Mouse (Mus musculus): ENCODE results near the gene Tbc1d10c. TPM values are rescaled to one million over a fixed set of nuclear protein-coding genes. Genes with fewer than 3 reads are reported as not detected.

Tbc1d10c gene
- polyA plus RNA-seq, 1 experiment = 9.1 TPM

GRCm38 (mm10) chr19:4208563-4208962, 17.5 kb upstream of the Tbc1d10c start:
- no peak for DNase-seq
- 87% methylated on average over 5 of the region's 5 CpGs for WGBS
- TF ChIP-seq CTCF (conservative IDR thresholded peaks at IDR 0.05; ENCODE audit: insufficient read depth, insufficient read length, low read depth, low read length) (no peak), POLR2A (IDR thresholded peaks at IDR 0.05; ENCODE audit: low read depth, low read length) (no peak)

GRCm38 (mm10) chr19:4206971-4207370, 15.9 kb upstream of the Tbc1d10c start:
- DNase-seq = peak; percentile 87
- 0% methylated on average over 2 of the region's 2 CpGs for WGBS

More at GRCm38 (mm10) chr19:4208563-4208962, 17.5 kb upstream of the Tbc1d10c start:
- H3K4me3 ChIP-seq (ENCODE audit: insufficient read depth, low read depth, low read length) = no peak overlapping the region
- H3K27me3 ChIP-seq (replicated peaks; ENCODE audit: control insufficient read depth, insufficient read depth, low read length) = no peaks in the 10 kb centered on the region
- H3K27ac ChIP-seq (ENCODE audit: insufficient read depth, low read depth, low read length) = no peak overlapping the region
- no peaks in the 10 kb centered on the region for H3K36me3 ChIP-seq (ENCODE audit: control insufficient read depth, insufficient read depth, low read length)
- peaks cover 5% of the 10 kb centered on the region for H3K4me1 ChIP-seq (ENCODE audit: control insufficient read depth, insufficient read depth, low read length)

GRCm38 (mm10) chr19:4204889-4205288, 13.8 kb upstream of the Tbc1d10c start:
- H3K27ac ChIP-seq (ENCODE audit: insufficient read depth, low read depth, low read length) = no peak overlapping the region
- no peaks in the 10 kb centered on the region for H3K36me3 ChIP-seq (ENCODE audit: control insufficient read depth, insufficient read depth, low read length)
- no peaks in the 10 kb centered on the region for H3K27me3 ChIP-seq (replicated peaks; ENCODE audit: control insufficient read depth, insufficient read depth, low read length)
- DNase-seq = no peak
- TF ChIP-seq POLR2A (IDR thresholded peaks at IDR 0.05; ENCODE audit: low read depth, low read length) = no peak
- peaks cover 14% of the 10 kb centered on the region for H3K4me1 ChIP-seq (ENCODE audit: control insufficient read depth, insufficient read depth, low read length)
- no peak overlapping the region for H3K4me3 ChIP-seq (ENCODE audit: insufficient read depth, low read depth, low read length)
- WGBS = 70% methylated on average over 4 of the region's 4 CpGs

More at GRCm38 (mm10) chr19:4206971-4207370, 15.9 kb upstream of the Tbc1d10c start:
- TF ChIP-seq POLR2A (IDR thresholded peaks at IDR 0.05; ENCODE audit: low read depth, low read length) = no peak
- peak; percentile 99; the same call in 1 of the 2 replicates for TF ChIP-seq CTCF (conservative IDR thresholded peaks at IDR 0.05; ENCODE audit: insufficient read depth, insufficient read length, low read depth, low read length)
- no peaks in the 10 kb centered on the region for H3K36me3 ChIP-seq (ENCODE audit: control insufficient read depth, insufficient read depth, low read length)
- H3K27ac ChIP-seq (ENCODE audit: insufficient read depth, low read depth, low read length) = no peak overlapping the region
- no peak overlapping the region for H3K4me3 ChIP-seq (ENCODE audit: insufficient read depth, low read depth, low read length)
- peaks cover 2% of the 10 kb centered on the region; the same call in 1 of the 2 replicates for H3K4me1 ChIP-seq (ENCODE audit: control insufficient read depth, insufficient read depth, low read length)
- no peaks in the 10 kb centered on the region for H3K27me3 ChIP-seq (replicated peaks; ENCODE audit: control insufficient read depth, insufficient read depth, low read length)

GRCm38 (mm10) chr19:4203604-4204326, 12.7 kb upstream of the Tbc1d10c start:
- H3K4me1 ChIP-seq (ENCODE audit: control insufficient read depth, insufficient read depth, low read length) = peaks cover 14% of the 10 kb centered on the region
- 56% methylated on average over 13 of the region's 13 CpGs for WGBS
- TF ChIP-seq POLR2A (IDR thresholded peaks at IDR 0.05; ENCODE audit: low read depth, low read length) (no peak), CTCF (conservative IDR thresholded peaks at IDR 0.05; ENCODE audit: insufficient read depth, insufficient read length, low read depth, low read length) (no peak)
- no peak overlapping the region for H3K4me3 ChIP-seq (ENCODE audit: insufficient read depth, low read depth, low read length)
- peak; percentile 50 for DNase-seq
- peak overlapping the region; percentile 37; the same call in 1 of the 2 replicates for H3K27ac ChIP-seq (ENCODE audit: insufficient read depth, low read depth, low read length)
- no peaks in the 10 kb centered on the region for H3K36me3 ChIP-seq (ENCODE audit: control insufficient read depth, insufficient read depth, low read length)
- H3K27me3 ChIP-seq (replicated peaks; ENCODE audit: control insufficient read depth, insufficient read depth, low read length) = no peaks in the 10 kb centered on the region

GRCm38 (mm10) chr19:4203148-4203547, 12.1 kb upstream of the Tbc1d10c start:
- H3K4me1 ChIP-seq (ENCODE audit: control insufficient read depth, insufficient read depth, low read length) = peaks cover 14% of the 10 kb centered on the region
- DNase-seq = no peak
- no peak overlapping the region for H3K27ac ChIP-seq (ENCODE audit: insufficient read depth, low read depth, low read length)
- 60% methylated on average over 3 of the region's 3 CpGs for WGBS
- TF ChIP-seq CTCF (conservative IDR thresholded peaks at IDR 0.05; ENCODE audit: insufficient read depth, insufficient read length, low read depth, low read length) (no peak), POLR2A (IDR thresholded peaks at IDR 0.05; ENCODE audit: low read depth, low read length) (no peak)
- H3K4me3 ChIP-seq (ENCODE audit: insufficient read depth, low read depth, low read length) = no peak overlapping the region
- no peaks in the 10 kb centered on the region for H3K27me3 ChIP-seq (replicated peaks; ENCODE audit: control insufficient read depth, insufficient read depth, low read length)
- no peaks in the 10 kb centered on the region for H3K36me3 ChIP-seq (ENCODE audit: control insufficient read depth, insufficient read depth, low read length)

- Histone ChIP-seq H3K36me3 (ENCODE audit: control insufficient read depth, insufficient read depth, low read length) (no peaks in the 10 kb centered on the region), H3K4me1 (ENCODE audit: control insufficient read depth, insufficient read depth, low read length) (peaks cover 14% of the 10 kb centered on the region), H3K27me3 (replicated peaks; ENCODE audit: control insufficient read depth, insufficient read depth, low read length) (no peaks in the 10 kb centered on the region), H3K27ac (ENCODE audit: insufficient read depth, low read depth, low read length) (no peak overlapping the region), H3K4me3 (ENCODE audit: insufficient read depth, low read depth, low read length) (peak overlapping the region; percentile 65; the same call in 1 of the 2 replicates)
- TF ChIP-seq CTCF (conservative IDR thresholded peaks at IDR 0.05; ENCODE audit: insufficient read depth, insufficient read length, low read depth, low read length) (no peak), POLR2A (IDR thresholded peaks at IDR 0.05; ENCODE audit: low read depth, low read length) (no peak)
- 48% methylated on average over 7 of the region's 7 CpGs for WGBS
- DNase-seq = no peak
These were observed 11.1 kb upstream of the Tbc1d10c start for GRCm38 (mm10) chr19:4202149-4202548.

- Histone ChIP-seq H3K4me1 (ENCODE audit: control insufficient read depth, insufficient read depth, low read length) (peaks cover 14% of the 10 kb centered on the region), H3K27me3 (replicated peaks; ENCODE audit: control insufficient read depth, insufficient read depth, low read length) (no peaks in the 10 kb centered on the region), H3K36me3 (ENCODE audit: control insufficient read depth, insufficient read depth, low read length) (no peaks in the 10 kb centered on the region), H3K27ac (ENCODE audit: insufficient read depth, low read depth, low read length) (peak within 1 kb of the TSS; percentile 54), H3K4me3 (ENCODE audit: insufficient read depth, low read depth, low read length) (peak within 1 kb of the TSS; percentile 65)
- TF ChIP-seq CTCF (conservative IDR thresholded peaks at IDR 0.05; ENCODE audit: insufficient read depth, insufficient read length, low read depth, low read length) (no peak), POLR2A (IDR thresholded peaks at IDR 0.05; ENCODE audit: low read depth, low read length) (peak; percentile 75)
- under 1% methylated on average over 34 of the region's 34 CpGs for WGBS
- peak; percentile 99 for DNase-seq
These were observed 10.3 kb upstream of the Tbc1d10c start, which contains the start of gene Rad9a for GRCm38 (mm10) chr19:4201291-4201909. TSS of gene Rad9a (minus strand) at chr19:4201662.

All from kidney, adult 2 months (tissue).